Mouse (Mus musculus) erythroblast, embryonic 14.5 days (primary cell): ENCODE measurements around the gene Cfap61. TPM values are rescaled to one million over a fixed set of nuclear protein-coding genes. Genes with fewer than 3 reads are reported as not detected.

ENCODE experiments used
- H3K27me3 ChIP-seq: 2 replicates; pipeline ENCODE4 v1.6.1; 2012; ENCODE audit warnings: inconsistent platforms; ENCODE audit not compliant: control insufficient read depth
- H3K36me3 ChIP-seq: 2 replicates; pipeline ENCODE4 v1.6.1; 2012; ENCODE audit warnings: mild to moderate bottlenecking, inconsistent platforms; ENCODE audit not compliant: control insufficient read depth
- H3K4me1 ChIP-seq: 2 replicates; pipeline ENCODE4 v1.6.1; 2012; ENCODE audit warnings: inconsistent platforms; ENCODE audit not compliant: control insufficient read depth
- H3K4me3 ChIP-seq: replicated peaks from 2 replicates; pipeline ENCODE3; 2012; ENCODE audit warnings: moderate library complexity, mild to moderate bottlenecking, inconsistent platforms
- H3K9me3 ChIP-seq: 2 replicates; pipeline ENCODE4 v1.6.1; 2012; ENCODE audit warnings: low read length, inconsistent platforms, mixed read lengths; ENCODE audit not compliant: control insufficient read depth
- GATA1 ChIP-seq: IDR thresholded peaks from 2 replicates; pipeline ENCODE4 v1.6.1; 2012; ENCODE audit warnings: low read length, inconsistent platforms, mixed read lengths
- TAL1 ChIP-seq: IDR thresholded peaks from 3 replicates; pipeline ENCODE4 v1.6.1; 2012; ENCODE audit warnings: low read length, inconsistent platforms, mixed read lengths
- polyA plus RNA-seq: library from polyadenylated mRNA; stranded (reverse); fragments of >175 nt; gene quantifications from 2 replicates; pipeline ENCODE4 v1.2.3, GENCODE M21; 2012

Cfap61 gene
- polyA plus RNA-seq, 1 experiment: not detected

GRCm38 (mm10) chr2:146183830-146184793 lies 249.5 kb downstream of the Cfap61 start:
- Histone ChIP-seq H3K4me1 (no peaks in the 10 kb centered on the region), H3K9me3 (peaks cover 2% of the 10 kb centered on the region), H3K27me3 (no peaks in the 10 kb centered on the region), H3K36me3 (no peaks in the 10 kb centered on the region), H3K4me3 (no peak overlapping the region)
- no peak for TF ChIP-seq TAL1
- TF ChIP-seq GATA1: no peak

GRCm38 (mm10) chr2:146196126-146196525 lies 261.5 kb downstream of the Cfap61 start:
- TF ChIP-seq GATA1: no peak
- no peak for TF ChIP-seq TAL1
- H3K36me3 ChIP-seq: no peaks in the 10 kb centered on the region
- no peak overlapping the region for H3K4me3 ChIP-seq
- no peaks in the 10 kb centered on the region for H3K27me3 ChIP-seq
- H3K9me3 ChIP-seq: no peaks in the 10 kb centered on the region
- no peaks in the 10 kb centered on the region for H3K4me1 ChIP-seq

GRCm38 (mm10) chr2:146197947-146198346 lies 263.4 kb downstream of the Cfap61 start:
- Histone ChIP-seq H3K36me3 (no peaks in the 10 kb centered on the region), H3K27me3 (no peaks in the 10 kb centered on the region), H3K9me3 (no peaks in the 10 kb centered on the region), H3K4me1 (no peaks in the 10 kb centered on the region), H3K4me3 (no peak overlapping the region)
- TF ChIP-seq TAL1 (no peak), GATA1 (no peak)

GRCm38 (mm10) chr2:146210968-146211367 lies 276.4 kb downstream of the Cfap61 start:
- no peak overlapping the region for H3K4me3 ChIP-seq
- no peak for TF ChIP-seq GATA1
- no peak for TF ChIP-seq TAL1
- peaks cover 7% of the 10 kb centered on the region for H3K27me3 ChIP-seq
- no peaks in the 10 kb centered on the region for H3K36me3 ChIP-seq
- no peaks in the 10 kb centered on the region for H3K4me1 ChIP-seq
- no peaks in the 10 kb centered on the region for H3K9me3 ChIP-seq

- Histone ChIP-seq H3K4me3 (no peak overlapping the region), H3K36me3 (no peaks in the 10 kb centered on the region), H3K4me1 (no peaks in the 10 kb centered on the region), H3K27me3 (peaks cover 44% of the 10 kb centered on the region), H3K9me3 (no peaks in the 10 kb centered on the region)
- TF ChIP-seq GATA1 (no peak), TAL1 (no peak)
Observed at GRCm38 (mm10) chr2:146214715-146215114, 280.1 kb downstream of the Cfap61 start.

GRCm38 (mm10) chr2:146216111-146217064 lies 281.8 kb downstream of the Cfap61 start:
- TF ChIP-seq GATA1 (no peak), TAL1 (no peak)
- Histone ChIP-seq H3K9me3 (no peaks in the 10 kb centered on the region; the same call in 1 of the 2 replicates), H3K36me3 (no peaks in the 10 kb centered on the region), H3K4me3 (no peak overlapping the region), H3K4me1 (no peaks in the 10 kb centered on the region; the same call in 1 of the 2 replicates), H3K27me3 (peaks cover 61% of the 10 kb centered on the region)

GRCm38 (mm10) chr2:146217227-146217980 lies 282.8 kb downstream of the Cfap61 start:
- no peak for TF ChIP-seq TAL1
- no peak for TF ChIP-seq GATA1
- peaks cover 4% of the 10 kb centered on the region for H3K4me1 ChIP-seq
- no peak overlapping the region for H3K4me3 ChIP-seq
- peaks cover 3% of the 10 kb centered on the region; the same call in 1 of the 2 replicates for H3K9me3 ChIP-seq
- H3K27me3 ChIP-seq: peaks cover 71% of the 10 kb centered on the region
- no peaks in the 10 kb centered on the region for H3K36me3 ChIP-seq

GRCm38 (mm10) chr2:146218161-146218691 lies 283.6 kb downstream of the Cfap61 start:
- peaks cover 3% of the 10 kb centered on the region; the same call in 1 of the 2 replicates for H3K9me3 ChIP-seq
- H3K4me3 ChIP-seq: no peak overlapping the region
- TF ChIP-seq GATA1 (no peak), TAL1 (no peak)
- H3K27me3 ChIP-seq: peaks cover 79% of the 10 kb centered on the region
- peaks cover 5% of the 10 kb centered on the region for H3K4me1 ChIP-seq
- no peaks in the 10 kb centered on the region for H3K36me3 ChIP-seq
